In the genomic region with DNA sequence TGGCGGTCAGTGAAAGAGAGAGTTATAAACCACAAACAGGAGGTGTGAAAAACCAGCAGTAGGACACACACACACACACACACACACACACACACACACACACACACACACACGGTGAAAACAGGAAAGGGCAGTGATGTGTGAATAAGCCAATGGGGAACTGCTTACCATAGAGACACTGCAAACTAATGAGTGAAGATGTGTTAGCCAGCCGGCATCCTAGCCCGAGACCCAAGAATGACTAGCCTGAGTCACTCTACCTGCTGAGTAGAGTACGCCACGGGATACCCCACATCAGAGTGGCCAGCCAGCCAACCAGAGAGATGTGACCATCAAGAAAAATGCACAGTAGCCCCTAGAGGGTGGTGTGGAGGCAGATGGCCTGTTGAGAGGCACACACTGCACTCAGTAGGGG, we compare ENCODE assay signal across 8 mouse cellular contexts. TPM values are rescaled to one million over a fixed set of nuclear protein-coding genes. Genes with fewer than 3 reads are reported as not detected.
DNase-seq lines count a peak whose midpoint lies in the region; ATAC-seq and TF ChIP-seq lines count a peak whose summit lies in the region.

No protein-coding gene starts in this region.

- H3K36me3 ChIP-seq in heart, embryonic 12.5 days = no peaks in the 10 kb centered on the region
- H3K36me3 ChIP-seq in embryonic facial prominence, embryonic 14.5 days (ENCODE audit: control insufficient read depth, insufficient read depth, low read length) = no peaks in the 10 kb centered on the region
- H3K36me3 ChIP-seq in liver, embryonic 14.5 days (replicated peaks; ENCODE audit: control insufficient read depth, insufficient read depth, low read depth) = no peaks in the 10 kb centered on the region
- no peaks in the 10 kb centered on the region for H3K36me3 ChIP-seq in stomach, postnatal 0 days (ENCODE audit: control insufficient read depth, insufficient read depth, low read length)

- no peak for DNase-seq in heart, postnatal 36 days
- DNase-seq in embryonic facial prominence, embryonic 14.5 days (ENCODE audit: low spot score) = no peak
- no peak for DNase-seq in liver, embryonic 14.5 days (ENCODE audit: low read depth in 3 of 3, low spot score in 3 of 3)
- no peak for DNase-seq in stomach, postnatal 0 days (ENCODE audit: low spot score)
- no peak for DNase-seq in ovary, postnatal 14 days (ENCODE audit: low spot score)
- DNase-seq in right cerebral cortex, postnatal 36 days (ENCODE audit: low spot score in 2 of 2) = no peak

- intact Hi-C loops in heart, postnatal 36 days (cut with DNase I) = no loop called here

- H3K9me3 ChIP-seq in heart, embryonic 12.5 days (replicated peaks) = no peaks in the 10 kb centered on the region
- no peaks in the 10 kb centered on the region for H3K9me3 ChIP-seq in embryonic facial prominence, embryonic 14.5 days (ENCODE audit: control insufficient read depth, low read length)
- no peaks in the 10 kb centered on the region for H3K9me3 ChIP-seq in liver, embryonic 14.5 days (ENCODE audit: control insufficient read depth, low read length)
- no peaks in the 10 kb centered on the region for H3K9me3 ChIP-seq in stomach, postnatal 0 days (ENCODE audit: control insufficient read depth, low read length)

- peak overlapping the region; percentile 46 for H3K4me3 ChIP-seq in heart, embryonic 12.5 days
- H3K4me3 ChIP-seq in embryonic facial prominence, embryonic 14.5 days (ENCODE audit: low read depth, low read length) = no peak overlapping the region
- no peak overlapping the region for H3K4me3 ChIP-seq in liver, embryonic 14.5 days (ENCODE audit: insufficient read depth in 1 of 2, low read depth in 2 of 2, low read length in 2 of 2)
- no peak overlapping the region for H3K4me3 ChIP-seq in stomach, postnatal 0 days (ENCODE audit: low read depth, low read length)

- TF ChIP-seq CTCF in liver, embryonic 14.5 days (IDR thresholded peaks at IDR 0.05; ENCODE audit: low read depth) = peak; percentile 28; the same call in 1 of the 2 replicates
- peak; percentile 28 for TF ChIP-seq CTCF in stomach, postnatal 0 days (IDR thresholded peaks at IDR 0.05; ENCODE audit: low read depth)

- 19% methylated on average over 6 of the region's 6 CpGs for WGBS in heart, embryonic 12.5 days
- 9% methylated on average over 6 of the region's 6 CpGs for WGBS in embryonic facial prominence, embryonic 14.5 days
- WGBS in liver, embryonic 14.5 days (ENCODE audit: insufficient replicate concordance) = 5% methylated on average over 6 of the region's 6 CpGs
- 22% methylated on average over 6 of the region's 6 CpGs for WGBS in stomach, postnatal 0 days

- no peak overlapping the region for H3K27ac ChIP-seq in heart, embryonic 12.5 days (ENCODE audit: poor library complexity, severe bottlenecking)
- no peak overlapping the region for H3K27ac ChIP-seq in embryonic facial prominence, embryonic 14.5 days (replicated peaks; ENCODE audit: low read depth, low read length)
- H3K27ac ChIP-seq in liver, embryonic 14.5 days = no peak overlapping the region
- no peak overlapping the region for H3K27ac ChIP-seq in stomach, postnatal 0 days (replicated peaks)

- H3K4me1 ChIP-seq in heart, embryonic 12.5 days (replicated peaks) = peaks cover 16% of the 10 kb centered on the region
- no peaks in the 10 kb centered on the region for H3K4me1 ChIP-seq in embryonic facial prominence, embryonic 14.5 days (ENCODE audit: control insufficient read depth, insufficient read depth, low read length)
- H3K4me1 ChIP-seq in liver, embryonic 14.5 days (replicated peaks; ENCODE audit: control insufficient read depth in 2 of 2, insufficient read depth in 2 of 2, low read length in 1 of 2) = no peaks in the 10 kb centered on the region; a peak in 1 of 4 replicates
- H3K4me1 ChIP-seq in stomach, postnatal 0 days (replicated peaks; ENCODE audit: control insufficient read depth, insufficient read depth) = no peaks in the 10 kb centered on the region

- ATAC-seq in heart, embryonic 12.5 days (ENCODE audit: insufficient number of reproducible peaks, low FRiP score) = no peak; the same call in 1 of the 2 replicates
- ATAC-seq in CD4-positive, CD25-positive, alpha-beta regulatory T cell, adult 4 months = peak; percentile 32
- no peak for ATAC-seq in embryonic facial prominence, embryonic 14.5 days (ENCODE audit: low read depth)
- ATAC-seq in liver, embryonic 14.5 days (ENCODE audit: insufficient read depth) = no peak
- no peak for ATAC-seq in stomach, postnatal 0 days (ENCODE audit: low FRiP score, low TSS enrichment)

- peak overlapping the region; percentile 81 for H3K4me2 ChIP-seq in heart, embryonic 12.5 days
- peak overlapping the region; percentile 53 for H3K4me2 ChIP-seq in embryonic facial prominence, embryonic 14.5 days (ENCODE audit: low read depth, low read length)
- H3K4me2 ChIP-seq in liver, embryonic 14.5 days (ENCODE audit: low read depth) = no peak overlapping the region
- no peak overlapping the region for H3K4me2 ChIP-seq in stomach, postnatal 0 days (replicated peaks; ENCODE audit: low read depth)

- H3K27me3 ChIP-seq in heart, embryonic 12.5 days (replicated peaks) = peaks cover 96% of the 10 kb centered on the region
- peaks cover 65% of the 10 kb centered on the region for H3K27me3 ChIP-seq in embryonic facial prominence, embryonic 14.5 days (replicated peaks; ENCODE audit: control insufficient read depth, insufficient read depth, low read length)
- peaks cover 58% of the 10 kb centered on the region for H3K27me3 ChIP-seq in liver, embryonic 14.5 days (ENCODE audit: control insufficient read depth, insufficient read depth, low read length)
- H3K27me3 ChIP-seq in stomach, postnatal 0 days (ENCODE audit: control insufficient read depth, insufficient read depth, low read length) = peaks cover 12% of the 10 kb centered on the region; the same call in 1 of the 2 replicates

- no peak for TF ChIP-seq EP300 in liver, embryonic 14.5 days (IDR thresholded peaks at IDR 0.05; ENCODE audit: low read depth)
- no peak for TF ChIP-seq EP300 in stomach, postnatal 0 days (optimal IDR thresholded peaks at IDR 0.05)

- no peak overlapping the region for H3K9ac ChIP-seq in heart, embryonic 12.5 days
- H3K9ac ChIP-seq in embryonic facial prominence, embryonic 14.5 days (ENCODE audit: low read depth, low read length) = no peak overlapping the region
- H3K9ac ChIP-seq in liver, embryonic 14.5 days (replicated peaks) = no peak overlapping the region
- H3K9ac ChIP-seq in stomach, postnatal 0 days (ENCODE audit: low read length) = no peak overlapping the region

RNA-seq across cellular contexts. Expression of gene Ttbk1, which starts 3.0 kb away (rescaled TPM):
- 0.08 and 0.13 TPM in 2 replicates for polyA plus RNA-seq in heart, embryonic 12.5 days (2016; fragmentation: Nextera tagmentation; extraction: Ambion mirVana)
- total RNA-seq in heart, postnatal 36 days (2021) = under 1 TPM; 0.19 TPM
- under 1 TPM; 0.24 to 0.55 TPM for polyA plus RNA-seq in CD4-positive, CD25-positive, alpha-beta regulatory T cell, adult 4 months (2017; shearing (Covaris generic))
- polyA plus RNA-seq in embryonic facial prominence, embryonic 14.5 days (2014; fragmentation: Nextera tagmentation; extraction: Ambion mirVana) = 0.46 and 0.61 TPM in 2 replicates
- polyA plus RNA-seq in liver, embryonic 14.5 days (2012; rRNA removed) = 0.02 and 0.04 TPM in 2 replicates
- not detected in 2 replicates for polyA plus RNA-seq in liver, embryonic 14.5 days (2014; fragmentation: Nextera tagmentation; extraction: Ambion mirVana)
- 0.13 and 0.15 TPM in 2 replicates for polyA plus RNA-seq in stomach, postnatal 0 days (2015; fragmentation: Nextera tagmentation; extraction: Ambion mirVana)

RNA-seq across cellular contexts. Expression of gene Dnph1, which starts 12.0 kb away (rescaled TPM):
- 24.2 and 25.9 TPM in 2 replicates for polyA plus RNA-seq in heart, embryonic 12.5 days (2016; fragmentation: Nextera tagmentation; extraction: Ambion mirVana)
- total RNA-seq in heart, postnatal 36 days (2021) = 1 to 10 TPM in 1 of 2 experiments, under 1 TPM in 1; 0.89 to 2.2 TPM
- polyA plus RNA-seq in CD4-positive, CD25-positive, alpha-beta regulatory T cell, adult 4 months (2017; shearing (Covaris generic)) = 1 to 10 TPM; 6.4 to 6.9 TPM
- polyA plus RNA-seq in embryonic facial prominence, embryonic 14.5 days (2014; fragmentation: Nextera tagmentation; extraction: Ambion mirVana) = 34.5 and 36.9 TPM in 2 replicates
- polyA plus RNA-seq in liver, embryonic 14.5 days (2012; rRNA removed) = 12.0 and 14.0 TPM in 2 replicates
- 20.0 and 24.2 TPM in 2 replicates for polyA plus RNA-seq in liver, embryonic 14.5 days (2014; fragmentation: Nextera tagmentation; extraction: Ambion mirVana)
- polyA plus RNA-seq in stomach, postnatal 0 days (2015; fragmentation: Nextera tagmentation; extraction: Ambion mirVana) = 23.8 and 24.7 TPM in 2 replicates

RNA-seq across cellular contexts. Expression of gene Slc22a7, which starts 46.2 kb away (rescaled TPM):
- polyA plus RNA-seq in heart, embryonic 12.5 days (2016; fragmentation: Nextera tagmentation; extraction: Ambion mirVana) = not detected in 2 replicates
- not detected for total RNA-seq in heart, postnatal 36 days (2021)
- polyA plus RNA-seq in CD4-positive, CD25-positive, alpha-beta regulatory T cell, adult 4 months (2017; shearing (Covaris generic)) = not detected
- polyA plus RNA-seq in embryonic facial prominence, embryonic 14.5 days (2014; fragmentation: Nextera tagmentation; extraction: Ambion mirVana) = not detected in 2 replicates
- polyA plus RNA-seq in liver, embryonic 14.5 days (2012; rRNA removed) = 0.03 and 0.04 TPM in 2 replicates
- 0.09 TPM in 1 of 2 replicates, not detected in the other for polyA plus RNA-seq in liver, embryonic 14.5 days (2014; fragmentation: Nextera tagmentation; extraction: Ambion mirVana)
- not detected in 2 replicates for polyA plus RNA-seq in stomach, postnatal 0 days (2015; fragmentation: Nextera tagmentation; extraction: Ambion mirVana)

RNA-seq across cellular contexts. Expression of gene Crip3, which starts 55.7 kb away (rescaled TPM):
- polyA plus RNA-seq in heart, embryonic 12.5 days (2016; fragmentation: Nextera tagmentation; extraction: Ambion mirVana) = 0.27 and 1.0 TPM in 2 replicates
- total RNA-seq in heart, postnatal 36 days (2021) = 1 to 10 TPM in 1 of 2 experiments, not detected in 1; 1.2 TPM
- not detected for polyA plus RNA-seq in CD4-positive, CD25-positive, alpha-beta regulatory T cell, adult 4 months (2017; shearing (Covaris generic))
- polyA plus RNA-seq in embryonic facial prominence, embryonic 14.5 days (2014; fragmentation: Nextera tagmentation; extraction: Ambion mirVana) = 0.99 and 2.0 TPM in 2 replicates
- 0.05 TPM in 1 of 2 replicates, not detected in the other for polyA plus RNA-seq in liver, embryonic 14.5 days (2012; rRNA removed)
- not detected in 2 replicates for polyA plus RNA-seq in liver, embryonic 14.5 days (2014; fragmentation: Nextera tagmentation; extraction: Ambion mirVana)
- 0.23 and 0.24 TPM in 2 replicates for polyA plus RNA-seq in stomach, postnatal 0 days (2015; fragmentation: Nextera tagmentation; extraction: Ambion mirVana)

Comparison
In these comparisons a context has a peak if more than half of its experiments do, and no peak if none do; other contexts are left out.
1. H3K4me2 ChIP-seq: peak in heart, embryonic 12.5 days (single experiment) and embryonic facial prominence, embryonic 14.5 days (single experiment); none in liver, embryonic 14.5 days (single experiment) and stomach, postnatal 0 days (single experiment).